Mouse (Mus musculus) E14TG2a.4 (cell line): ENCODE data around the gene Pcyt1b.

ENCODE experiments used
- H3K27me3 ChIP-seq: 2 replicates; pipeline ENCODE4 v1.6.1; 2014; ENCODE audit warnings: low read length, control low read depth; ENCODE audit not compliant: insufficient read depth
- H3K36me3 ChIP-seq: 2 replicates; pipeline ENCODE4 v1.6.1; 2014; ENCODE audit warnings: low read length, control low read depth; ENCODE audit not compliant: insufficient read depth
- H3K4me1 ChIP-seq: replicated peaks from 2 replicates; pipeline ENCODE4 v1.6.1; 2014; ENCODE audit warnings: low read depth, low read length, control low read depth
- H3K4me3 ChIP-seq: replicated peaks from 2 replicates; pipeline ENCODE4 v1.5.1; 2014; ENCODE audit warnings: mild to moderate bottlenecking, low read length
- H3K9me3 ChIP-seq: 2 replicates; pipeline ENCODE4 v1.6.1; 2014; ENCODE audit warnings: low read length, control low read depth
- CTCF ChIP-seq: conservative IDR thresholded peaks from 2 replicates; pipeline ENCODE4 v1.5.1; 2014; ENCODE audit warnings: low read length
- NANOG ChIP-seq: IDR thresholded peaks from 2 replicates; pipeline ENCODE4 v1.6.1; 2014; ENCODE audit warnings: borderline replicate concordance, low read length, mixed read lengths
- POU5F1 ChIP-seq: IDR thresholded peaks from 2 replicates; pipeline ENCODE4 v1.6.1; 2014; ENCODE audit warnings: low read length, borderline replicate concordance

Pcyt1b gene

GRCm38 (mm10) chrX:93654218-93655002, at the start of gene Pcyt1b:
Gene Pcyt1b (plus strand): TSS chrX:93654863.
- H3K9me3 ChIP-seq, result no peaks in the 10 kb centered on the region
- H3K36me3 ChIP-seq, result no peaks in the 10 kb centered on the region
- H3K4me3 ChIP-seq, result no peak within 1 kb of the TSS
- H3K4me1 ChIP-seq, result peaks cover 11% of the 10 kb centered on the region; the same call in 1 of the 2 replicates
- no peaks in the 10 kb centered on the region for H3K27me3 ChIP-seq
- TF ChIP-seq CTCF, result no peak
- no peak for TF ChIP-seq NANOG
- TF ChIP-seq POU5F1, result no peak

- Histone ChIP-seq H3K27me3 (no peaks in the 10 kb centered on the region), H3K36me3 (peaks cover 15% of the 10 kb centered on the region), H3K4me3 (peak overlapping the region; percentile 86; the same call in 1 of the 2 replicates), H3K9me3 (no peaks in the 10 kb centered on the region), H3K4me1 (peaks cover 41% of the 10 kb centered on the region)
- TF ChIP-seq NANOG (no peak), CTCF (no peak), POU5F1 (no peak)
These were observed 24.4 kb upstream of the Pcyt1b start for GRCm38 (mm10) chrX:93630256-93630655.

- Histone ChIP-seq H3K36me3 (no peaks in the 10 kb centered on the region), H3K27me3 (no peaks in the 10 kb centered on the region), H3K4me3 (peak within 1 kb of the TSS; percentile 86), H3K4me1 (peaks cover 35% of the 10 kb centered on the region), H3K9me3 (no peaks in the 10 kb centered on the region)
- TF ChIP-seq POU5F1, result no peak
- no peak for TF ChIP-seq NANOG
- no peak for TF ChIP-seq CTCF
These were observed 22.8 kb upstream of the Pcyt1b start, which contains the start of gene Pola1 for GRCm38 (mm10) chrX:93631657-93632449. Gene Pola1 (minus strand): TSS chrX:93632155.

- H3K36me3 ChIP-seq, result no peaks in the 10 kb centered on the region
- H3K4me1 ChIP-seq, result peaks cover 18% of the 10 kb centered on the region
- H3K27me3 ChIP-seq, result no peaks in the 10 kb centered on the region
- no peaks in the 10 kb centered on the region for H3K9me3 ChIP-seq
- no peak for TF ChIP-seq NANOG
- TF ChIP-seq POU5F1, result no peak
- no peak for TF ChIP-seq CTCF
- no peak overlapping the region for H3K4me3 ChIP-seq
These were observed 19.7 kb upstream of the Pcyt1b start for GRCm38 (mm10) chrX:93634861-93635375.

- no peaks in the 10 kb centered on the region for H3K27me3 ChIP-seq
- TF ChIP-seq CTCF (no peak), NANOG (no peak), POU5F1 (no peak)
- no peak overlapping the region for H3K4me3 ChIP-seq
- no peaks in the 10 kb centered on the region for H3K36me3 ChIP-seq
- H3K9me3 ChIP-seq, result no peaks in the 10 kb centered on the region
- H3K4me1 ChIP-seq, result no peaks in the 10 kb centered on the region
These were observed 11.1 kb upstream of the Pcyt1b start for GRCm38 (mm10) chrX:93643600-93643999.

GRCm38 (mm10) chrX:93644022-93644421, 10.6 kb upstream of the Pcyt1b start:
- Histone ChIP-seq H3K4me3 (no peak overlapping the region), H3K36me3 (no peaks in the 10 kb centered on the region), H3K27me3 (no peaks in the 10 kb centered on the region), H3K4me1 (no peaks in the 10 kb centered on the region), H3K9me3 (no peaks in the 10 kb centered on the region)
- TF ChIP-seq NANOG (no peak), POU5F1 (no peak), CTCF (no peak)

- TF ChIP-seq CTCF, result no peak
- no peak for TF ChIP-seq POU5F1
- no peak for TF ChIP-seq NANOG
- no peaks in the 10 kb centered on the region for H3K9me3 ChIP-seq
- H3K27me3 ChIP-seq, result no peaks in the 10 kb centered on the region
- H3K4me3 ChIP-seq, result no peak overlapping the region
- H3K4me1 ChIP-seq, result peaks cover 11% of the 10 kb centered on the region; the same call in 1 of the 2 replicates
- no peaks in the 10 kb centered on the region for H3K36me3 ChIP-seq
These were observed 3.9 kb upstream of the Pcyt1b start for GRCm38 (mm10) chrX:93650738-93651137.

GRCm38 (mm10) chrX:93655153-93655552, 490 bp downstream of the Pcyt1b start:
- no peak for TF ChIP-seq POU5F1
- no peak for TF ChIP-seq NANOG
- no peak for TF ChIP-seq CTCF

More at GRCm38 (mm10) chrX:93655153-93655552, 490 bp downstream of the Pcyt1b start:
- Histone ChIP-seq H3K4me1 (peaks cover 11% of the 10 kb centered on the region; the same call in 1 of the 2 replicates), H3K9me3 (no peaks in the 10 kb centered on the region), H3K27me3 (no peaks in the 10 kb centered on the region), H3K4me3 (no peak overlapping the region), H3K36me3 (no peaks in the 10 kb centered on the region)
